Mouse (Mus musculus) ovary, postnatal 14 days (tissue): ENCODE results near the gene Gsta1.
"Not testable (repeated sequence)": the region's sequence is repeated elsewhere in the genome, so short reads cannot be mapped to it uniquely, and the experiment has no call there.

Source experiments
- DNase-seq: peaks from one replicate; pipeline ENCODE4 v3.0.0; 2022; ENCODE audit warnings: low spot score

The Gsta1 gene

DNA sequence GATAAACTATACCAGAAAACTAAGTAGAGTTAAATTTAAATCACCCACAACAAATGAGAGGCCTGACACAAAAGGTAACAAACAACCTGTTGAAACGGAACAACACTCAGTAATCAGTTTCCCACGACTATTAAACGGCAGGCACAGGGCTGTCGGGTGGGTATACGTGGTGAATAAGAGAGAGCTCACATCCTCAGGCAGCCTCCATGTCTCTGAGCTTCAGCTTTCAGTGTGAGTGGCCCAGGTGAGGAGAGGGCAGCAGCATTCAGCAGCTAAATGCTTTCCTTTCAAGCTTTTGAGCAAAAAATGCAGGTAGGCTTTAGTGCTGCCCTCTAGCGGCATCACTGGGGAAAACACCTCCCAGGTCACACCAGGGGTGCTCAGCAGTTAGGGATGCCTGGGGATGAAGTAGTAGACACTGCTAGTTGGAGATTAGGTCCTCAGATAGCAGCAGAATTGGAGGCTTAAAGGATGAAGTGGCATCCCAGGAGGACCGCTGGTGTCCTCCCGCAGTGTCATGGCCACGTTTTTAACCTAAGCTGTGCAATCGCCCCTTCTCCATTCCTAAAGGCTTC lies 2.8 kb downstream of the Gsta1 start:
- DNase-seq: not testable (repeated sequence)

DNA sequence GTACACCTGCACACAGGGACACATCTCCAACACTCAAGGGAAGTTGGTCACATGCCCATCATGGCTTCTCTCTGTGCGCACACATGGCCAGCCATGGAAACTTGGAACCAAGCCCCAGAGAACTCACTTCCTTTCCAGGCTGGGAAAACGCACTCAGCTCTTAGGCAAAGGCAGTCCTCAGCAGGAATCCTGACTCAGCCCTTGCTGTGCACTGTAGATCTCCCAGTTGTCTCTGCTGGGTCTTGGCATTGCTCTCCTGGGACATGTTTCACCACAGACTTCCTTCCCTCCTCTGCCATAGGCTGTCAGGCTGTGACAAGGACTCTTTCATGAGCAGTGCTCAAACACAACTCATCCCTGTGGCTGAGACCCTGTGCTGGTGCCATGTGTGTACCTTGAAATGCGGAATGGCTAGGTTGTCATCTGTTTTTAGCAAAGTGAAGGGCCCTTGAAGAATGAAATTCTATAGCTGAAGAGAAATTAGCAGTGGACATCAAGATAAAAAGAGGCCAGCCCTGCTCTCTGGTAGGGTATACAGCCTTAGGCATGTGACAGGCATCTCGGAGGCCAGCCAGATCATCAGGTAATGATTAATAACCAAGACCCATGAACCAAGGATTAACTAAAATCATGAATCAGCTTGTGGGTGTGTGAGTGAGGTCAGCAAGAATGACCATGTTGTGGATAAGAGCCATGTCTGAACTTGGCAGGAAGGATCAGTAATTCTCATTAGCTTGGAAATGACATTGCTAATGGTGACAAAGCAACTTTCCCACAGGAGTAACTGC lies 25.4 kb downstream of the Gsta1 start:
- not testable (repeated sequence) for DNase-seq

DNA sequence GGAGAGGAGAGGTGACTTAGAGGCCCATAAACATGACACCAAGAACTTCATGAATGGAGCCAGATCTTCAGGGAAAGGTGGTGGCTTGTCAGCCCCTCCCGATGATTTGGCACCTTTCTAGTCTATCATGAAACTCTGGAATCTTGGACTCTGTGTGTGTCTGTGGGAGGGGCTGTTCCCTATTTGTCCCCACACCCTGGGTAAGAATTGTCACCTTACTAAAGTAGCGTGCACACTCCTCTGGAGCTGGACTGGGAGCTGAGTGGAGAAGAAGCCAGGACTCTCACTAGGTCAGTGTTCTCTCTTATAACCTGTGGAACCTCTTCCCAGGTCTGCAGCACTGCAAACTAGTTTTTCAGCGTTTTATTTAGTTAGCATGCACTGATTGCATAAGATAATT lies 26.5 kb downstream of the Gsta1 start, which contains the start of gene Gm3776:
Gm3776 (plus strand) TSS at position 216 of the 400 bp plus-strand sequence.
- DNase-seq: not testable (repeated sequence)

DNA sequence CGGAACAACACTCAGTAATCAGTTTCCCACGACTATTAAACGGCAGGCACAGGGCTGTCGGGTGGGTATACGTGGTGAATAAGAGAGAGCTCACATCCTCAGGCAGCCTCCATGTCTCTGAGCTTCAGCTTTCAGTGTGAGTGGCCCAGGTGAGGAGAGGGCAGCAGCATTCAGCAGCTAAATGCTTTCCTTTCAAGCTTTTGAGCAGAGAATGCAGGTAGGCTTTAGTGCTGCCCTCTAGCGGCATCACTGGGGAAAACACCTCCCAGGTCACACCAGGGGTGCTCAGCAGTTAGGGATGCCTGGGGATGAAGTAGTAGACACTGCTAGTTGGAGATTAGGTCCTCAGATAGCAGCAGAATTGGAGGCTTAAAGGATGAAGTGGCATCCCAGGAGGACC lies 29.2 kb downstream of the Gsta1 start:
- peak; percentile 18 for DNase-seq

DNA sequence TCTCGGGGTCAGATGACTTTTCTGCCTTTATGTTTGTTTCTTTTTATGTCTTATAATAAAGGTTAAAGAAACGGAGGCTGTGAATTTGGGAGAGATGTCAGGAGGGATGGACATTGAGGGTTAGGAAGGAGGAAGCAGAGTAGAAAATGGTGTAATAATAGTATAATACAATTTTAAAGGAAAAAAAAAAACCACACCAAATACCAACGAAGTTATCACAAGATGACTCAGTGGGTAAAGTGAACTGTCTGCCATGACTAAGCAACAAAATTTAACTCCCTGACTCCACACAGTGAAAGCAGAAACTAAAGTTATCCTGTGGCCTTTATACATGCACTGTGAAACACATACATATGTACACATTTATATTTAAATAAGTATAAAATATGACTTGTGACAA lies 40.5 kb downstream of the Gsta1 start:
- not testable (repeated sequence) for DNase-seq

DNA sequence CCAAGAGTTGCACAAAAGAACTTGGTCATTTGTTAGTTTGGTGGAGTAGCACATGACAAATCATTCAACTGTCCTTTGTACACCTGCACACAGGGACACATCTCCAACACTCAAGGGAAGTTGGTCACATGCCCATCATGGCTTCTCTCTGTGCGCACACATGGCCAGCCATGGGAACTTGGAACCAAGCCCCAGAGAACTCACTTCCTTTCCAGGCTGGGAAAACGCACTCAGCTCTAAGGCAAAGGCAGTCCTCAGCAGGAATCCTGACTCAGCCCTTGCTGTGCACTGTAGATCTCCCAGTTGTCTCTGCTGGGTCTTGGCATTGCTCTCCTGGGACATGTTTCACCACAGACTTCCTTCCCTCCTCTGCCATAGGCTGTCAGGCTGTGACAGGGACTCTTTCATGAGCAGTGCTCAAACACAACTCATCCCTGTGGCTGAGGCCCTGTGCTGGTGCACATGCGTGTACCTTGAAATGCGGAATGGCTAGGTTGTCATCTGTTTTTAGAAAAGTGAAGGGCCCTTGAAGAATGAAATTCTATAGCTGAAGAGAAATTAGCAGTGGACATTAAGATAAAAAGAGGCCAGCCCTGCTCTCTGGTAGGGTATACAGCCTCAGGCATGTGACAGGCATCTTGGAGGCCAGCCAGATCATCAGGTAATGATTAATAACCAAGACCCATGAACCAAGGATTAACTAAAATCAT lies 51.7 kb downstream of the Gsta1 start:
- not testable (repeated sequence) for DNase-seq

DNA sequence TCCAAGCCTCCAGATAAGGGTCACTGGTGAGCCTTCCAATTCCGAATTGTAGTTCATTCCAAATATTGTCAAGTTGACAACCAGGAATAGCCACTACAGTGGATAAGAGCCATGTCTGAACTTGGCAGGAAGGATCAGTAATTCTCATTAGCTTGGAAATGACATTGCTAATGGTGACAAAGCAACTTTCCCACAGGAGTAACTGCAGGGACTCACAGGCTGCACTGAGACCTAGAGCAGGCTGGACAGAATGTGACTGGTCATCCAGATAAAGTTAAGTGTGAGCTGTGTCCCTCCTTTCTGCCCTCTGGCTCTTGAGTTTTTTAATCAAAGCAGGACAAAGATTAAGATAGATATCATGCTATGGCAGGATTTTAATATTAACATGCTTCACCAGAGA lies 58.6 kb downstream of the Gsta1 start:
- not testable (repeated sequence) for DNase-seq

DNA sequence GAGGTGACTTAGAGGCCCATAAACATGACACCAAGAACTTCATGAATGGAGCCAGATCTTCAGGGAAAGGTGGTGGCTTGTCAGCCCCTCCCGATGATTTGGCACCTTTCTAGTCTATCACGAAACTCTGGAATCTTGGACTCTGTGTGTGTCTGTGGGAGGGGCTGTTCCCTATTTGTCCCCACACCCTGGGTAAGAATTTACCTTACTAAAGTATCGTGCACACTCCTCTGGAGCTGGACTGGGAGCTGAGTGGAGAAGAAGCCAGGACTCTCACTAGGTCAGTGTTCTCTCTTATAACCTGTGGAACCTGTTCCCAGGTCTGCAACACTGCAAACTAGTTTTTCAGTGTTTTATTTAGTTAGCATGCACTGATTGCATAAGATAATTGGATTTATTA lies 59.3 kb downstream of the Gsta1 start, which contains the start of gene Gm10639:
Gm10639 (plus strand) TSS at position 201 of the 400 bp plus-strand sequence.
- not testable (repeated sequence) for DNase-seq
